6 mouse cellular contexts compared by ENCODE assay signal in genomic region chr11:69530755-69531154, GRCm38 (mm10). TPM values are rescaled to one million over a fixed set of nuclear protein-coding genes. Genes with fewer than 3 reads are reported as not detected.
A peak's percentile ranks its signal among the peaks of the same experiment; 100 is the strongest.
DNase-seq lines count a peak whose midpoint lies in the region; ATAC-seq and TF ChIP-seq lines count a peak whose summit lies in the region.
"Not testable (repeated sequence)": the region's sequence is repeated elsewhere in the genome, so short reads cannot be mapped to it uniquely, and the experiment has no call there.

No protein-coding gene starts in this region.

- not testable (repeated sequence) for DNase-seq in Patski (ENCODE audit: low read depth, low spot score); heart, postnatal 0 days (ENCODE audit: low spot score); layer of hippocampus, adult 2 months (ENCODE audit: low spot score in 2 of 2); lung, embryonic 14.5 days

- in situ Hi-C loops in Patski (cut with MboI; ENCODE audit: low pct_unique_long_range_greater_than_20kb), result not testable (repeated sequence)

- not testable (repeated sequence) for TF ChIP-seq EP300 in ES-Bruce4 (IDR thresholded peaks at IDR 0.05; ENCODE audit: insufficient read depth, low read depth, low read length); heart, postnatal 0 days (IDR thresholded peaks at IDR 0.05; ENCODE audit: low read depth)

- TF ChIP-seq POLR2A in ES-Bruce4 (IDR thresholded peaks at IDR 0.05; ENCODE audit: insufficient read depth, low read length); cortical plate, adult 2 months (IDR thresholded peaks at IDR 0.05; ENCODE audit: extremely low read depth, insufficient read depth, low read length): not testable (repeated sequence)

- not testable (repeated sequence) for H3K36me3 ChIP-seq in ES-Bruce4 (ENCODE audit: control insufficient read depth, insufficient read depth, low read length, poor library complexity, severe bottlenecking); heart, postnatal 0 days (replicated peaks; ENCODE audit: control insufficient read depth, insufficient read depth, low read length); lung, embryonic 14.5 days (ENCODE audit: insufficient read depth)

- H3K27ac ChIP-seq in ES-Bruce4 (ENCODE audit: insufficient read depth, low read length); cortical plate, adult 2 months (ENCODE audit: insufficient read depth, low read length); heart, postnatal 0 days (ENCODE audit: low read depth); lung, embryonic 14.5 days (ENCODE audit: low read depth): not testable (repeated sequence)
- H3K27ac ChIP-seq in layer of hippocampus, adult 2 months, result peak overlapping the region; percentile 70

- CTCF ChIA-PET in Patski (lab: Charles Lee), result interaction anchor here (1.1 to 2.2 kb wide), 3 partner anchors 10 to 16 kb away, joined by 3 to 10 read pairs (median 3); no protein-coding TSS in a partner anchor

- not testable (repeated sequence) for H3K4me1 ChIP-seq in ES-Bruce4 (ENCODE audit: control insufficient read depth, insufficient read depth, low read length); cortical plate, adult 2 months (ENCODE audit: control insufficient read depth, insufficient read depth, low read length); heart, postnatal 0 days (ENCODE audit: control insufficient read depth, insufficient read depth); lung, embryonic 14.5 days (ENCODE audit: insufficient read depth)

- ATAC-seq in Patski; heart, postnatal 0 days (ENCODE audit: insufficient read depth, low read depth); lung, embryonic 14.5 days (ENCODE audit: insufficient read depth): not testable (repeated sequence)

- H3K9ac ChIP-seq in ES-Bruce4 (ENCODE audit: low read depth, poor library complexity, severe bottlenecking); heart, postnatal 0 days (replicated peaks; ENCODE audit: low read depth, low read length); lung, embryonic 14.5 days: not testable (repeated sequence)

- H3K9me3 ChIP-seq in ES-Bruce4 (replicated peaks; ENCODE audit: control insufficient read depth, insufficient read depth, low read length, poor library complexity, severe bottlenecking); heart, postnatal 0 days (replicated peaks; ENCODE audit: control insufficient read depth, low read length); lung, embryonic 14.5 days (ENCODE audit: low read depth, low read length): not testable (repeated sequence)

- not testable (repeated sequence) for H3K27me3 ChIP-seq in ES-Bruce4 (ENCODE audit: control insufficient read depth, insufficient read depth, low read length, poor library complexity, severe bottlenecking); Patski; heart, postnatal 0 days (ENCODE audit: control insufficient read depth, insufficient read depth, low read length); lung, embryonic 14.5 days (ENCODE audit: insufficient read depth, low read length)

- TF ChIP-seq CTCF in ES-Bruce4 (IDR thresholded peaks at IDR 0.05; ENCODE audit: low read depth, low read length) (peak; percentile 55), Patski (IDR thresholded peaks at IDR 0.05) (peak; percentile 24)
- 0 out of 2 replicates have a peak, but pooled peaks have one; percentile 4 for TF ChIP-seq CTCF in cortical plate, adult 2 months (IDR thresholded peaks at IDR 0.05; ENCODE audit: extremely low read depth, insufficient read depth, low read length)
- TF ChIP-seq CTCF in heart, postnatal 0 days (IDR thresholded peaks at IDR 0.05; ENCODE audit: low read depth), result 0 out of 2 replicates have a peak, but pooled peaks have one; percentile 10
- peak; percentile 56 for TF ChIP-seq CTCF in layer of hippocampus, adult 2 months (conservative IDR thresholded peaks at IDR 0.05)
- TF ChIP-seq CTCF in lung, embryonic 14.5 days (IDR thresholded peaks at IDR 0.05; ENCODE audit: low read depth), result 0 out of 2 replicates have a peak, but pooled peaks have one; percentile 5

- not testable (repeated sequence) for H3K4me2 ChIP-seq in heart, postnatal 0 days (ENCODE audit: low read depth, low read length); lung, embryonic 14.5 days

- WGBS in heart, postnatal 0 days, result 82% methylated on average over 6 of the region's 6 CpGs
- WGBS in lung, embryonic 14.5 days, result 87% methylated on average over 6 of the region's 6 CpGs

- POLR2A ChIA-PET in Patski (lab: Charles Lee), result interaction anchor here (1.5 kb wide), 1 partner anchor 11 kb away, joined by 3 read pairs; no protein-coding TSS in a partner anchor

- H3K4me3 ChIP-seq in ES-Bruce4 (ENCODE audit: low read depth, low read length); cortical plate, adult 2 months (ENCODE audit: insufficient read depth, low read length); heart, postnatal 0 days (ENCODE audit: low read depth, low read length); layer of hippocampus, adult 2 months; lung, embryonic 14.5 days (ENCODE audit: low read depth, low read length): not testable (repeated sequence)

RNA-seq across cellular contexts. Expression of gene Dnah2, which starts 18.2 kb away (rescaled TPM):
- polyA plus RNA-seq in ES-Bruce4 (2011; ENCODE audit: insufficient read depth, insufficient read length, low read depth, missing spikeins) (1.2 and 2.0 TPM in 2 replicates), Patski (2021) (1.4 TPM)
- polyA plus RNA-seq in cortical plate, adult 2 months (2012; rRNA removed), result 1.6 and 2.1 TPM in 2 replicates
- total RNA-seq in heart, postnatal 0 days (2014; rRNA removed; ENCODE audit: low replicate concordance), result not detected in 2 replicates
- polyA plus RNA-seq in heart, postnatal 0 days (2015; fragmentation: Nextera tagmentation; extraction: Ambion mirVana), result 0.03 and 0.30 TPM in 2 replicates
- 1 to 10 TPM; 4.6 to 5.2 TPM for total RNA-seq in layer of hippocampus, adult 2 months (2021)
- polyA plus RNA-seq in lung, embryonic 14.5 days (2014; fragmentation: Nextera tagmentation; extraction: Ambion mirVana), result 0.58 and 1.9 TPM in 2 replicates

RNA-seq across cellular contexts. Expression of gene Efnb3, which starts 29.2 kb away (rescaled TPM):
- 3.9 and 4.0 TPM in 2 replicates for polyA plus RNA-seq in ES-Bruce4 (2011; ENCODE audit: insufficient read depth, insufficient read length, low read depth, missing spikeins)
- 0.27 TPM for polyA plus RNA-seq in Patski (2021)
- 68.2 and 77.1 TPM in 2 replicates for polyA plus RNA-seq in cortical plate, adult 2 months (2012; rRNA removed)
- total RNA-seq in heart, postnatal 0 days (2014; rRNA removed; ENCODE audit: low replicate concordance), result 70.1 and 79.5 TPM in 2 replicates
- 69.4 and 75.6 TPM in 2 replicates for polyA plus RNA-seq in heart, postnatal 0 days (2015; fragmentation: Nextera tagmentation; extraction: Ambion mirVana)
- 100 to 1,000 TPM; 113 to 116 TPM for total RNA-seq in layer of hippocampus, adult 2 months (2021)
- 2.8 and 3.3 TPM in 2 replicates for polyA plus RNA-seq in lung, embryonic 14.5 days (2014; fragmentation: Nextera tagmentation; extraction: Ambion mirVana)

RNA-seq across cellular contexts. Expression of gene Wrap53, which starts 49.3 kb away (rescaled TPM):
- polyA plus RNA-seq in ES-Bruce4 (2011; ENCODE audit: insufficient read depth, insufficient read length, low read depth, missing spikeins), result 10.3 and 17.8 TPM in 2 replicates
- 11.4 TPM for polyA plus RNA-seq in Patski (2021)
- polyA plus RNA-seq in cortical plate, adult 2 months (2012; rRNA removed), result 13.6 and 14.3 TPM in 2 replicates
- total RNA-seq in heart, postnatal 0 days (2014; rRNA removed; ENCODE audit: low replicate concordance), result 12.4 and 18.7 TPM in 2 replicates
- 6.7 and 7.8 TPM in 2 replicates for polyA plus RNA-seq in heart, postnatal 0 days (2015; fragmentation: Nextera tagmentation; extraction: Ambion mirVana)
- 10 to 100 TPM; 12.0 to 14.3 TPM for total RNA-seq in layer of hippocampus, adult 2 months (2021)
- 27.1 and 33.6 TPM in 2 replicates for polyA plus RNA-seq in lung, embryonic 14.5 days (2014; fragmentation: Nextera tagmentation; extraction: Ambion mirVana)

RNA-seq across cellular contexts. Expression of gene Trp53, which starts 49.4 kb away (rescaled TPM):
- polyA plus RNA-seq in ES-Bruce4 (2011; ENCODE audit: insufficient read depth, insufficient read length, low read depth, missing spikeins), result 230 and 277 TPM in 2 replicates
- 92.8 TPM for polyA plus RNA-seq in Patski (2021)
- 33.9 and 35.1 TPM in 2 replicates for polyA plus RNA-seq in cortical plate, adult 2 months (2012; rRNA removed)
- total RNA-seq in heart, postnatal 0 days (2014; rRNA removed; ENCODE audit: low replicate concordance), result 33.6 and 35.9 TPM in 2 replicates
- polyA plus RNA-seq in heart, postnatal 0 days (2015; fragmentation: Nextera tagmentation; extraction: Ambion mirVana), result 31.5 and 32.6 TPM in 2 replicates
- 10 to 100 TPM; 28.5 to 32.3 TPM for total RNA-seq in layer of hippocampus, adult 2 months (2021)
- 178 and 202 TPM in 2 replicates for polyA plus RNA-seq in lung, embryonic 14.5 days (2014; fragmentation: Nextera tagmentation; extraction: Ambion mirVana)

Comparison
In these comparisons a context has a peak if more than half of its experiments do, and no peak if none do; other contexts are left out.
1. CTCF ChIP-seq: peak in every context shown above with its lines; median percentile 56 in layer of hippocampus, adult 2 months; 55 in ES-Bruce4; 24 in Patski; 10 in heart, postnatal 0 days; 5 in lung, embryonic 14.5 days; 4 in cortical plate, adult 2 months.
2. RNA of gene Efnb3, which starts 29.2 kb away (polyA plus RNA-seq): 68.2 to 77.1 TPM in cortical plate, adult 2 months and 69.4 to 75.6 TPM in heart, postnatal 0 days; 3.9 to 4.0 TPM in ES-Bruce4, 2.8 to 3.3 TPM in lung, embryonic 14.5 days and 0.27 TPM in Patski (single experiment); every median in the first group is over 10 times any median in the second.